Mouse (Mus musculus): ENCODE data around the gene Fcgr3. TPM values are rescaled to one million over a fixed set of nuclear protein-coding genes. Genes with fewer than 3 reads are reported as not detected.

The Fcgr3 gene
- 22.5 and 52.0 TPM in 2 replicates for polyA plus RNA-seq (2012; rRNA removed; ENCODE audit: low replicate concordance)

GRCm38 (mm10) chr1:171064491-171065242 lies at the start of gene Fcgr3:
Fcgr3 (minus strand) TSS chr1:171064935.

GRCm38 (mm10) chr1:171113873-171114299 lies 49.2 kb upstream of the Fcgr3 start, which contains the start of gene Cfap126:
Cfap126 (plus strand) TSS chr1:171113918.

GRCm38 (mm10) chr1:171018737-171019136 lies 46.0 kb downstream of the Fcgr3 start, which contains the start of gene Fcgr4:
Fcgr4 (plus strand) TSS chr1:171018920.

Other genes starting within 250 kb of the Fcgr3 start
- 9.2 and 18.1 TPM in 2 replicates for gene Atf6, start 197.2 kb downstream of the Fcgr3 start, polyA plus RNA-seq (2012; rRNA removed; ENCODE audit: low replicate concordance)
- 0.72 and 1.5 TPM in 2 replicates for gene Gm26620, start 179.9 kb downstream of the Fcgr3 start, polyA plus RNA-seq (2012; rRNA removed; ENCODE audit: low replicate concordance)
- 10.4 and 20.8 TPM in 2 replicates for gene Dusp12, start 179.4 kb downstream of the Fcgr3 start, polyA plus RNA-seq (2012; rRNA removed; ENCODE audit: low replicate concordance)
- 0.49 and 1.8 TPM in 2 replicates for gene Fcrlb, start 152.0 kb downstream of the Fcgr3 start, polyA plus RNA-seq (2012; rRNA removed; ENCODE audit: low replicate concordance)
- 30.3 and 37.9 TPM in 2 replicates for gene Fcrla, start 137.4 kb downstream of the Fcgr3 start, polyA plus RNA-seq (2012; rRNA removed; ENCODE audit: low replicate concordance)
- gene Fcgr2b, start 88.4 kb downstream of the Fcgr3 start, polyA plus RNA-seq (2012; rRNA removed; ENCODE audit: low replicate concordance), result 34.2 and 53.0 TPM in 2 replicates
- 1.2 and 2.8 TPM in 2 replicates for gene Fcgr4, start 46.0 kb downstream of the Fcgr3 start, polyA plus RNA-seq (2012; rRNA removed; ENCODE audit: low replicate concordance)
- gene Cfap126, start 49.0 kb upstream of the Fcgr3 start, polyA plus RNA-seq (2012; rRNA removed; ENCODE audit: low replicate concordance), result 4.5 and 9.9 TPM in 2 replicates
- 220 and 421 TPM in 2 replicates for gene Sdhc, start 85.7 kb upstream of the Fcgr3 start, polyA plus RNA-seq (2012; rRNA removed; ENCODE audit: low replicate concordance)
- gene Mpz, start 85.8 kb upstream of the Fcgr3 start, polyA plus RNA-seq (2012; rRNA removed; ENCODE audit: low replicate concordance), result 112 and 212 TPM in 2 replicates
- gene Pcp4l1, start 131.3 kb upstream of the Fcgr3 start, polyA plus RNA-seq (2012; rRNA removed; ENCODE audit: low replicate concordance), result 5.2 and 13.0 TPM in 2 replicates
- gene Nr1i3, start 149.0 kb upstream of the Fcgr3 start, polyA plus RNA-seq (2012; rRNA removed; ENCODE audit: low replicate concordance), result 0.30 TPM in 1 of 2 replicates, not detected in the other
- 37.7 and 47.3 TPM in 2 replicates for gene Tomm40l, start 157.6 kb upstream of the Fcgr3 start, polyA plus RNA-seq (2012; rRNA removed; ENCODE audit: low replicate concordance)
- 1.3 and 87.4 TPM in 2 replicates for gene Apoa2, start 160.1 kb upstream of the Fcgr3 start, polyA plus RNA-seq (2012; rRNA removed; ENCODE audit: low replicate concordance)
- 178 and 219 TPM in 2 replicates for gene Fcer1g, start 169.4 kb upstream of the Fcgr3 start, polyA plus RNA-seq (2012; rRNA removed; ENCODE audit: low replicate concordance)
- 4.9 and 7.1 TPM in 2 replicates for gene Adamts4, start 185.5 kb upstream of the Fcgr3 start, polyA plus RNA-seq (2012; rRNA removed; ENCODE audit: low replicate concordance)
- gene Ndufs2, start 186.5 kb upstream of the Fcgr3 start, polyA plus RNA-seq (2012; rRNA removed; ENCODE audit: low replicate concordance), result 124 and 262 TPM in 2 replicates
- 67.0 and 79.3 TPM in 2 replicates for gene B4galt3, start 205.4 kb upstream of the Fcgr3 start, polyA plus RNA-seq (2012; rRNA removed; ENCODE audit: low replicate concordance)
- gene Ppox, start 216.3 kb upstream of the Fcgr3 start, polyA plus RNA-seq (2012; rRNA removed; ENCODE audit: low replicate concordance), result 51.7 and 64.2 TPM in 2 replicates
- gene Usp21, start 223.1 kb upstream of the Fcgr3 start, polyA plus RNA-seq (2012; rRNA removed; ENCODE audit: low replicate concordance), result 53.9 and 55.7 TPM in 2 replicates
- 15.9 and 23.3 TPM in 2 replicates for gene Ufc1, start 230.1 kb upstream of the Fcgr3 start, polyA plus RNA-seq (2012; rRNA removed; ENCODE audit: low replicate concordance)

Data from mammary gland, adult 2 months (tissue).